Mouse (Mus musculus) midbrain, embryonic 10.5 days (tissue): ENCODE data around the gene Fdps. TPM values are rescaled to one million over a fixed set of nuclear protein-coding genes. Genes with fewer than 3 reads are reported as not detected.

Experiments
- DNase-seq: peaks from one replicate; pipeline ENCODE4 v3.0.0-alpha.2; 2017; ENCODE audit warnings: low spot score
- H3K27ac ChIP-seq: fragments of 300-500 bp; sonication (generic); replicated peaks from 2 replicates; pipeline ENCODE4 v1.5.1; 2016; ENCODE audit warnings: mild to moderate bottlenecking
- H3K27me3 ChIP-seq: fragments of 300-500 bp; sonication (generic); 2 replicates; pipeline ENCODE4 v1.6.1; 2016; ENCODE audit warnings: low read depth, mild to moderate bottlenecking; ENCODE audit not compliant: poor library complexity, severe bottlenecking
- H3K36me3 ChIP-seq: fragments of 300-500 bp; sonication (generic); 2 replicates; pipeline ENCODE4 v1.6.1; 2016; ENCODE audit warnings: mild to moderate bottlenecking, moderate library complexity
- H3K4me1 ChIP-seq: fragments of 300-500 bp; sonication (generic); 2 replicates; pipeline ENCODE4 v1.6.1; 2016
- H3K4me3 ChIP-seq: fragments of 300-500 bp; sonication (generic); 2 replicates; pipeline ENCODE4 v1.5.1; 2016; ENCODE audit warnings: mild to moderate bottlenecking, moderate library complexity
- H3K9me3 ChIP-seq: fragments of 300-500 bp; sonication (generic); replicated peaks from 2 replicates; pipeline ENCODE4 v1.6.1; 2016; ENCODE audit warnings: mild to moderate bottlenecking
- WGBS: fragments of 180-500 bp; shearing (Covaris S2); methylation state at CpG from one replicate; pipeline ENCODE4 v1.1.7; 2016; 5-methylcytosine and 5-hydroxymethylcytosine counted together
- polyA plus RNA-seq: library from polyadenylated mRNA; unstranded; fragments of >200 nt; fragmentation: Nextera tagmentation; extraction: Ambion mirVana; gene quantifications from 2 replicates; pipeline ENCODE4 v1.2.1, GENCODE M21; 2016

The Fdps gene
- 366 and 381 TPM in 2 replicates for polyA plus RNA-seq

GRCm38 (mm10) chr3:89101812-89102494 lies at the start of gene Fdps:
TSS of gene Fdps (minus strand) at chr3:89101959.
- Histone ChIP-seq H3K27me3 (no peaks in the 10 kb centered on the region), H3K27ac (peak within 1 kb of the TSS; percentile 89), H3K4me1 (peaks cover 41% of the 10 kb centered on the region), H3K36me3 (peaks cover 35% of the 10 kb centered on the region), H3K9me3 (no peaks in the 10 kb centered on the region), H3K4me3 (peak within 1 kb of the TSS; percentile 84)
- peak; percentile 95 for DNase-seq
- WGBS, result under 1% methylated on average over 26 of the region's 26 CpGs

GRCm38 (mm10) chr3:89148567-89148966 lies 46.8 kb upstream of the Fdps start:
- Histone ChIP-seq H3K4me1 (peaks cover 44% of the 10 kb centered on the region), H3K27ac (no peak overlapping the region), H3K4me3 (no peak overlapping the region), H3K36me3 (0 out of 2 replicates have a peak, but pooled peaks cover 10% of the 10 kb centered on the region), H3K27me3 (peaks cover 62% of the 10 kb centered on the region), H3K9me3 (no peaks in the 10 kb centered on the region)
- no peak for DNase-seq
- WGBS, result 67% methylated on average over 14 of the region's 14 CpGs

- Histone ChIP-seq H3K9me3 (no peaks in the 10 kb centered on the region), H3K27me3 (peaks cover 62% of the 10 kb centered on the region), H3K4me3 (peak overlapping the region; percentile 42), H3K36me3 (0 out of 2 replicates have a peak, but pooled peaks cover 10% of the 10 kb centered on the region), H3K27ac (peak overlapping the region; percentile 34; the same call in 1 of the 2 replicates), H3K4me1 (peaks cover 44% of the 10 kb centered on the region)
- no peak for DNase-seq
- WGBS, result 10% methylated on average over 15 of the region's 15 CpGs
Measured at GRCm38 (mm10) chr3:89147979-89148311, 46.2 kb upstream of the Fdps start.

- peak; percentile 31 for DNase-seq
- Histone ChIP-seq H3K9me3 (no peaks in the 10 kb centered on the region), H3K27ac (peak overlapping the region; percentile 34; the same call in 1 of the 2 replicates), H3K4me1 (peaks cover 44% of the 10 kb centered on the region), H3K27me3 (peaks cover 56% of the 10 kb centered on the region), H3K36me3 (0 out of 2 replicates have a peak, but pooled peaks cover 5% of the 10 kb centered on the region), H3K4me3 (peak overlapping the region; percentile 42)
- WGBS, result 21% methylated on average over 26 of the region's 26 CpGs
Measured at GRCm38 (mm10) chr3:89147101-89147978, 45.6 kb upstream of the Fdps start.

- H3K27ac ChIP-seq, result no peak overlapping the region
Measured at GRCm38 (mm10) chr3:89145566-89145965, 43.8 kb upstream of the Fdps start.

GRCm38 (mm10) chr3:89144821-89145220 lies 43.1 kb upstream of the Fdps start:
- Histone ChIP-seq H3K36me3 (no peaks in the 10 kb centered on the region), H3K27ac (no peak overlapping the region), H3K4me3 (no peak overlapping the region), H3K27me3 (peaks cover 40% of the 10 kb centered on the region), H3K9me3 (no peaks in the 10 kb centered on the region), H3K4me1 (peaks cover 40% of the 10 kb centered on the region)
- DNase-seq, result no peak
- WGBS, result 90% methylated on average over 10 of the region's 10 CpGs

More at GRCm38 (mm10) chr3:89145566-89145965, 43.8 kb upstream of the Fdps start:
- H3K36me3 ChIP-seq, result 0 out of 2 replicates have a peak, but pooled peaks cover 1% of the 10 kb centered on the region
- H3K4me1 ChIP-seq, result peaks cover 44% of the 10 kb centered on the region
- H3K27me3 ChIP-seq, result peaks cover 47% of the 10 kb centered on the region
- 29% methylated on average over 8 of the region's 8 CpGs for WGBS
- no peak overlapping the region for H3K4me3 ChIP-seq
- no peaks in the 10 kb centered on the region for H3K9me3 ChIP-seq
- DNase-seq, result no peak

GRCm38 (mm10) chr3:89136365-89136764 lies 34.6 kb upstream of the Fdps start:
- WGBS, result 45% methylated on average over 9 of the region's 9 CpGs
- Histone ChIP-seq H3K27me3 (peaks cover 34% of the 10 kb centered on the region), H3K4me1 (peaks cover 13% of the 10 kb centered on the region), H3K27ac (peak overlapping the region; percentile 57; the same call in 1 of the 2 replicates), H3K4me3 (peak overlapping the region; percentile 23; the same call in 1 of the 2 replicates), H3K36me3 (no peaks in the 10 kb centered on the region), H3K9me3 (no peaks in the 10 kb centered on the region)
- no peak for DNase-seq

GRCm38 (mm10) chr3:89135958-89136357 lies 34.2 kb upstream of the Fdps start, which contains the start of gene Pklr:
TSS of gene Pklr (plus strand) at chr3:89136142.
- Histone ChIP-seq H3K4me1 (peaks cover 13% of the 10 kb centered on the region), H3K9me3 (no peaks in the 10 kb centered on the region), H3K27ac (peak within 1 kb of the TSS; percentile 57; the same call in 1 of the 2 replicates), H3K4me3 (peak within 1 kb of the TSS; percentile 23), H3K36me3 (no peaks in the 10 kb centered on the region), H3K27me3 (peaks cover 34% of the 10 kb centered on the region)
- no peak for DNase-seq
- WGBS, result 66% methylated on average over 3 of the region's 3 CpGs

GRCm38 (mm10) chr3:89133752-89134151 lies 32.0 kb upstream of the Fdps start:
- Histone ChIP-seq H3K9me3 (no peaks in the 10 kb centered on the region), H3K36me3 (no peaks in the 10 kb centered on the region), H3K4me1 (peaks cover 16% of the 10 kb centered on the region), H3K4me3 (no peak overlapping the region), H3K27me3 (peaks cover 34% of the 10 kb centered on the region), H3K27ac (no peak overlapping the region)
- DNase-seq, result no peak
- 89% methylated on average over 1 of the region's 1 CpGs for WGBS

GRCm38 (mm10) chr3:89133063-89133450 lies 31.3 kb upstream of the Fdps start:
- H3K27me3 ChIP-seq, result peaks cover 34% of the 10 kb centered on the region
- H3K27ac ChIP-seq, result no peak overlapping the region

GRCm38 (mm10) chr3:89132285-89133062 lies 30.7 kb upstream of the Fdps start:
- H3K27me3 ChIP-seq, result peaks cover 34% of the 10 kb centered on the region
- peaks cover 17% of the 10 kb centered on the region for H3K4me1 ChIP-seq
- DNase-seq, result peak; percentile 39
- H3K9me3 ChIP-seq, result no peaks in the 10 kb centered on the region
- H3K4me3 ChIP-seq, result peak overlapping the region; percentile 53
- H3K36me3 ChIP-seq, result no peaks in the 10 kb centered on the region
- 18% methylated on average over 30 of the region's 30 CpGs for WGBS
- H3K27ac ChIP-seq, result peak overlapping the region; percentile 64

More at GRCm38 (mm10) chr3:89133063-89133450, 31.3 kb upstream of the Fdps start:
- no peaks in the 10 kb centered on the region for H3K9me3 ChIP-seq
- no peaks in the 10 kb centered on the region for H3K36me3 ChIP-seq
- peaks cover 17% of the 10 kb centered on the region for H3K4me1 ChIP-seq
- DNase-seq, result no peak
- no peak overlapping the region for H3K4me3 ChIP-seq
- WGBS, result 83% methylated on average over 7 of the region's 7 CpGs

- 60% methylated on average over 4 of the region's 4 CpGs for WGBS
- DNase-seq, result no peak
- no peak overlapping the region for H3K27ac ChIP-seq
- peaks cover 30% of the 10 kb centered on the region for H3K27me3 ChIP-seq
- peaks cover 17% of the 10 kb centered on the region for H3K4me1 ChIP-seq
- H3K9me3 ChIP-seq, result no peaks in the 10 kb centered on the region
- no peaks in the 10 kb centered on the region for H3K36me3 ChIP-seq
- H3K4me3 ChIP-seq, result peak overlapping the region; percentile 53
Measured at GRCm38 (mm10) chr3:89131816-89132215, 30.1 kb upstream of the Fdps start.
